Mouse (Mus musculus): Measurements from ENCODE around the gene St6galnac5.

- no peak for TF ChIP-seq CTCF (IDR thresholded peaks at IDR 0.05; ENCODE audit: extremely low read depth, insufficient read depth, insufficient read length, insufficient replicate concordance)
- TF ChIP-seq POLR2A (IDR thresholded peaks at IDR 0.05; ENCODE audit: low read depth, low read length) = no peak
Observed at GRCm38 (mm10) chr3:152875723-152876290, 106.2 kb downstream of the St6galnac5 start.

Data from spleen, adult 2 months (tissue).